Mouse (Mus musculus) lung, postnatal 0 days (tissue): ENCODE results near the gene Cobll1. TPM values are rescaled to one million over a fixed set of nuclear protein-coding genes. Genes with fewer than 3 reads are reported as not detected.
A peak's percentile ranks its signal among the peaks of the same experiment; 100 is the strongest.

Experiments used
- ATAC-seq: fragments of 200-750 bp; cut with Nextera tagmentation; 2 replicates; pipeline ENCODE4 v1.8.0; 2017; ENCODE audit warnings: moderate library complexity
- DNase-seq: peaks from one replicate; pipeline ENCODE4 v3.0.0-alpha.2; 2016; ENCODE audit warnings: low spot score
- H3K27ac ChIP-seq: fragments of 300-500 bp; sonication (generic); 2 replicates; pipeline ENCODE4 v1.5.1; 2014; ENCODE audit warnings: antibody characterized with exemption, mild to moderate bottlenecking, low read length, mixed read lengths
- H3K27me3 ChIP-seq: fragments of 300-500 bp; sonication (generic); replicated peaks from 2 replicates; pipeline ENCODE4 v1.6.1; 2014; ENCODE audit warnings: low read length, mixed read lengths; ENCODE audit not compliant: insufficient read depth
- H3K36me3 ChIP-seq: fragments of 300-500 bp; sonication (generic); 2 replicates; pipeline ENCODE4 v1.6.1; 2014; ENCODE audit warnings: low read length, mixed read lengths; ENCODE audit not compliant: insufficient read depth
- H3K4me1 ChIP-seq: fragments of 300-500 bp; sonication (generic); 2 replicates; pipeline ENCODE4 v1.6.1; 2014; ENCODE audit warnings: antibody characterized with exemption, low read depth, low read length, mixed read lengths; ENCODE audit not compliant: insufficient read depth
- H3K4me2 ChIP-seq: fragments of 300-500 bp; sonication (generic); replicated peaks from 2 replicates; pipeline ENCODE4 v1.6.1; 2014; ENCODE audit warnings: low read depth, mild to moderate bottlenecking, low read length, moderate library complexity, mixed read lengths
- H3K4me3 ChIP-seq: fragments of 300-500 bp; sonication (generic); 2 replicates; pipeline ENCODE4 v1.5.1; 2014; ENCODE audit warnings: low read depth, low read length
- H3K9ac ChIP-seq: fragments of 300-500 bp; sonication (generic); replicated peaks from 2 replicates; pipeline ENCODE4 v1.6.1; 2014; ENCODE audit warnings: low read depth, mild to moderate bottlenecking
- H3K9me3 ChIP-seq: fragments of 300-500 bp; sonication (generic); 2 replicates; pipeline ENCODE4 v1.6.1; 2016; ENCODE audit warnings: low read length, mixed read lengths
- CTCF ChIP-seq: IDR thresholded peaks from 2 replicates; pipeline ENCODE4 v1.5.1; 2016; ENCODE audit warnings: antibody characterized with exemption, mild to moderate bottlenecking
- EP300 ChIP-seq: IDR thresholded peaks from 2 replicates; pipeline ENCODE4 v1.6.1; 2016; ENCODE audit warnings: antibody characterized with exemption, mild to moderate bottlenecking, control low read depth
- WGBS: fragments of 180-500 bp; shearing (Covaris S2); extraction: QIAGEN DNeasy Blood & Tissue Kit; methylation state at CpG from one replicate; pipeline ENCODE4 v1.1.7; 2014; 5-methylcytosine and 5-hydroxymethylcytosine counted together
- polyA plus RNA-seq: library from polyadenylated mRNA; unstranded; fragments of >200 nt; fragmentation: Nextera tagmentation; extraction: Ambion mirVana; gene quantifications from 2 replicates; pipeline ENCODE4 v1.2.1, GENCODE M21; 2015

The Cobll1 gene
- polyA plus RNA-seq, 1 experiment from 2014 or later: 9.4 TPM

DNA sequence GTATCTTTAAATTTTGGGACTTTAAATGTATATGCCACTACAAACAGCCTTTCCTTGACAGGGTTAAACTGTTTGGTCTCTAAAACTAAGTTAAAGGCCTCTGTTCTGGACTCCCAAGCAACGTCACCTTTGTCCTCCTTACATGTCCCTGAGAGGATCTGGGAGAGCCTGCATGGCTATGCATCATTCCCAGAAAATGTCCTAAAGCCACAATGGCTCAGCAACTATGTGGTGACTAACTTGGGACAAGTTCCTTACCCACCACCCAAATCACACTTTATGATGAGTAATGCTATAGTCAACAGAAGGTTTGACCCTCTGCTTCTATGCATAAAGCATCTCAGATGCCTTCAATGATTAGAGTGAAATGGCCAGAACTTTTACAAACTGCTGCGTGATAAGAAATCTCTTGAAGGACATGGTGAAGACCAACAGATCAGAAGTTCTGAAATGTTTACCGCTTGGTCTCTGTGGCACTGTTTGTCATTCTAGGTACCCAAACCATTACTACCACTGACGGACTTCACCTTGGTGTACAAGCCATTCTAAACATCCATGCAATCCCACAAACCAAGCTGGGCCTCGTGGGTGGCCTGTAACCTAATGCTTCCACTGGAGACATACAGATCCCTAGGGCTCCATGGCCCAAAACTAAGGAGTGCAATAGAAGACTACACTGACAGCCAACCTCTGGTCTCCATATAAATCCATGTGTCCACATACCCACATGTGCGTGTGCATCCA is 11.9 kb downstream of the Cobll1 start:
- Histone ChIP-seq H3K9me3 (no peaks in the 10 kb centered on the region), H3K36me3 (no peaks in the 10 kb centered on the region), H3K27me3 (no peaks in the 10 kb centered on the region), H3K4me1 (no peaks in the 10 kb centered on the region; the same call in 1 of the 2 replicates), H3K4me2 (no peak overlapping the region), H3K27ac (no peak overlapping the region), H3K9ac (no peak overlapping the region), H3K4me3 (no peak overlapping the region)
- WGBS: 86% methylated on average over 6 of the region's 6 CpGs
- DNase-seq (no peak), ATAC-seq (no peak)
- no peak for TF ChIP-seq CTCF
- no peak for TF ChIP-seq EP300

DNA sequence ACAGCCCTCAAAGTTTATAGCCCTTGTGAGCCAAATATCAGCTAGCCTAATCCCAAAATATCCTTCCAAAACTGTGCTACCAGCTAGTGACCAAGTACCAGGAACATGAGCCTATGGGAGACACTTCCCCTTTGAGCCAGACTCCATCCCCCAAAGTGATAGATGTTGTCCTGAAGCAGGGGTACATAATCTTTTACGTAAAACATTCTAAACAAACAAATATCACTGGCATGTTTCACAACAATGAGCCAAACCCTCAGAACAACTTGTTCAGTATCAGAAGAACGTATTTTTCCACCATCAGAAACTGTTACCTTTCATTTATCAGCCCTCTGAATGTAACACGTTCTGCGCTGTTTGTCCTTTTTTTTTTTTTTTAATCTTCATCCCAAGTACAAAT is 12.7 kb downstream of the Cobll1 start:
- Histone ChIP-seq H3K36me3 (no peaks in the 10 kb centered on the region), H3K27me3 (no peaks in the 10 kb centered on the region), H3K4me1 (no peaks in the 10 kb centered on the region; the same call in 1 of the 2 replicates), H3K4me2 (no peak overlapping the region), H3K9ac (no peak overlapping the region), H3K27ac (no peak overlapping the region), H3K9me3 (no peaks in the 10 kb centered on the region), H3K4me3 (no peak overlapping the region)
- DNase-seq: no peak
- WGBS: 71% methylated on average over 4 of the region's 4 CpGs
- no peak for TF ChIP-seq CTCF
- no peak for TF ChIP-seq EP300
- ATAC-seq: no peak

DNA sequence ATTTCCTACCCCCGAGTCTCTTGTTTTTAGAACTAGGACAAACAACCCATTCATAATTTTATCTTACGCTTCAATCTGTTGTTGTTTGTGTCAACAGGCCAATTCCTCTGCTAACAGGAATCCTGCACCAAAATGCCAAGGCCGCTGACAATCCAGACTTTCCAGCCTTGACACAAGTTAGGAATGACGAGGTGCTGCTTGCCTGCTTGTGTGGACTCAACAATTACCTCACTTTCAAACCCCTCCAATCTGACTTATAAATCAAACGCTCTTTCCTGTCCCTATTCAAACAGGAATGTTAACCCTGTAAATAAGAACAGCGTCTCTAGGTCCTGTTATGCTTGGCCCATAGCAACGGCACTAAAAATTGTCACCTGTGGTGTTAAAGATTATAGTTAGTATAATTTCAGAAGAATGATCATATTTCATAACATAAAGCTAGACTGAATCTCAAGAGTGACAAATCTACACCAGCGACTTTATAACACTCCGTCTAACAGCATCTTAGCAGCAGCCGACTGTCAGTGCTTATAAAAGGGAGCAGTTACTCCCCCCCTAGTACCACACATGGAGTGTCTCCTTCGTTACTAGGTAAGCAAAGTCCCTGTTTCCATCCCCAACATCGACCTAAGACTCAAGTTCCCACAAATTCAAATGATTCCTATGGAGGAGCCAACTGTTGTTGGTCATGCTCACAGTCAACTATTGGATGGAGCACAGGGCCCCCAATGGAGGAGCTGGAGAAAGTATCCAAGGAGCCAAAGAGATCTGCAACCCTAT is 15.1 kb downstream of the Cobll1 start:
- TF ChIP-seq CTCF (no peak), EP300 (no peak)
- WGBS: 41% methylated on average over 12 of the region's 12 CpGs
- no peaks in the 10 kb centered on the region for H3K27me3 ChIP-seq
- H3K9ac ChIP-seq: no peak overlapping the region
- H3K9me3 ChIP-seq: no peaks in the 10 kb centered on the region
- no peak overlapping the region for H3K4me2 ChIP-seq
- peak; percentile 37 for ATAC-seq
- DNase-seq: peak; percentile 41
- no peak overlapping the region for H3K27ac ChIP-seq
- no peak overlapping the region for H3K4me3 ChIP-seq
- H3K36me3 ChIP-seq: no peaks in the 10 kb centered on the region
- H3K4me1 ChIP-seq: no peaks in the 10 kb centered on the region; the same call in 1 of the 2 replicates

DNA sequence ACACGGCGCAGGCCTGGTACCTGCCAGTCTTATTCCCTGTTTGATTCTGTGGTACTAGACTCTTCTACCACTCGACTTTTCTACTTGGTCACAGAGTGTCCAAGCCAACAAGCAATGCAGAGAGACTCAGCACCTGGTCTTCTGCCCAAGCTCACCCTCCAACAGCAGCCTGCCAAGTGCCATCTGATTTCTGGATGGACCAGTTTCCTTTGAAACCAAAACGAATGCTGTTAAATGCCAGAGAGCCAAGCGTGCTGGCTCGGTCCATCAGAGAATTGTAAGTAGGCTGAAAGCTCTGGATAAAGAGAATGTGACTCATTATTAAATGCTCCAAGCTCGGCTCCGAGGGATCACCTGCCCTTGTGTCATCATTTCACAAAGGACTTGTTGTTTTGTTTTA is 16.2 kb downstream of the Cobll1 start:
- Histone ChIP-seq H3K27me3 (no peaks in the 10 kb centered on the region), H3K4me1 (no peaks in the 10 kb centered on the region; the same call in 1 of the 2 replicates), H3K4me3 (no peak overlapping the region), H3K9me3 (no peaks in the 10 kb centered on the region), H3K9ac (no peak overlapping the region), H3K36me3 (no peaks in the 10 kb centered on the region), H3K27ac (no peak overlapping the region), H3K4me2 (no peak overlapping the region)
- 60% methylated on average over 8 of the region's 8 CpGs for WGBS
- no peak for ATAC-seq
- DNase-seq: no peak
- TF ChIP-seq CTCF (no peak), EP300 (no peak)

DNA sequence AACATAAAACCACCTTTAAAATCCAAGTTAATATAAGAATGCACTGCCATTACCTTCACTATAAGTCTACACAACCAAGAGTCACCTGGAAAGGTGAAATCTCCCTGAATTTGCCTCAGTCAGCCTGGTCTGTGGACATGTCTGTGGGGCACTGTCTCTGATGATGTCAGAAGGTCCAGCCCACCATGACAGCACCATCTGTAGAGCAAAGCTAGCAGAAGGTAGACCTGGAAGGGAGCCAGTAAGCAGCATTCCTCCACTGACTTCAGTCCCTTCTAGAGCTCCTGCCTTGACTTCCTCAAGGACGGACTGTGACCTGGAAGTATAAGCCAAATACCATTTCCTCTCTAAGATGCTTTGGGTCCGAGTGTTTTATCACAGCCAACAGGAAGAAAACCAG is 17.6 kb downstream of the Cobll1 start:
- DNase-seq (no peak), ATAC-seq (no peak)
- 28% methylated on average over 2 of the region's 2 CpGs for WGBS
- Histone ChIP-seq H3K36me3 (no peaks in the 10 kb centered on the region), H3K27ac (no peak overlapping the region), H3K9ac (no peak overlapping the region), H3K4me2 (no peak overlapping the region), H3K4me1 (no peaks in the 10 kb centered on the region; the same call in 1 of the 2 replicates), H3K4me3 (no peak overlapping the region), H3K27me3 (no peaks in the 10 kb centered on the region), H3K9me3 (no peaks in the 10 kb centered on the region)
- TF ChIP-seq EP300 (no peak), CTCF (no peak)

DNA sequence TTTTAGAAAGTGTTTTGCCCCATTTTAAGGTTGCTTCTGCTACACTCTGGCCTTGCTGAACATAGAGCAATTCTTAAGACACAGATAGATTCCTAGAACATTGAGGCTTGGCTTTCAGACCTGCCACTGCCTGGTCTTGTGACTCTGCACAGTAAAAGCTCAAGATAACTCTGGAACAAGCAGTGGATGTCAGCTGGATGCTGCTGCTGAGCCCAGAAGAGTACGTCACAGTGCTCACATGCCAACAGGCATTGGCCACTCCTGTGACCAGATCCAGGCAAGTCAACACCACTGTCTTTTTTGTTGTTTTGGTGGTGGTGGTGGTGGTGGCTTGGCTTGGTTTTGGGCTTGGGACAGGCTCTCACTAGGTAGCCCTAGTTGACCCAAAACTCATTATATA is 18.6 kb downstream of the Cobll1 start:
- TF ChIP-seq CTCF: no peak
- no peak for TF ChIP-seq EP300
- Histone ChIP-seq H3K4me1 (no peaks in the 10 kb centered on the region; the same call in 1 of the 2 replicates), H3K27ac (no peak overlapping the region), H3K4me2 (no peak overlapping the region), H3K9ac (no peak overlapping the region), H3K27me3 (no peaks in the 10 kb centered on the region), H3K36me3 (no peaks in the 10 kb centered on the region), H3K9me3 (no peaks in the 10 kb centered on the region), H3K4me3 (no peak overlapping the region)
- WGBS: 85% methylated on average over 1 of the region's 1 CpGs
- ATAC-seq (no peak), DNase-seq (no peak)
